Mouse (Mus musculus): Measurements from ENCODE around the gene Tbc1d30. TPM values are rescaled to one million over a fixed set of nuclear protein-coding genes. Genes with fewer than 3 reads are reported as not detected.

The Tbc1d30 gene
- polyA plus RNA-seq, 1 experiment from 2014 or later: 4.1 TPM

GRCm38 (mm10) chr10:121294471-121294870, 56.6 kb downstream of the Tbc1d30 start:
- ATAC-seq (ENCODE audit: low FRiP score, low TSS enrichment) (no peak), DNase-seq (ENCODE audit: low spot score) (no peak)
- Histone ChIP-seq H3K36me3 (ENCODE audit: control insufficient read depth, insufficient read depth, low read length) (no peaks in the 10 kb centered on the region), H3K4me2 (replicated peaks; ENCODE audit: low read depth) (no peak overlapping the region), H3K4me1 (replicated peaks; ENCODE audit: control insufficient read depth, insufficient read depth) (no peaks in the 10 kb centered on the region), H3K9ac (ENCODE audit: low read length) (no peak overlapping the region), H3K9me3 (ENCODE audit: control insufficient read depth, low read length) (no peaks in the 10 kb centered on the region), H3K4me3 (ENCODE audit: low read depth, low read length) (no peak overlapping the region), H3K27me3 (ENCODE audit: control insufficient read depth, insufficient read depth, low read length) (no peaks in the 10 kb centered on the region), H3K27ac (replicated peaks) (no peak overlapping the region)
- WGBS: 80% methylated on average over 16 of the region's 16 CpGs
- no peak for TF ChIP-seq EP300 (optimal IDR thresholded peaks at IDR 0.05)
- TF ChIP-seq CTCF (IDR thresholded peaks at IDR 0.05; ENCODE audit: low read depth): 0 out of 2 replicates have a peak, but pooled peaks have one; percentile 3

- Histone ChIP-seq H3K4me1 (replicated peaks; ENCODE audit: control insufficient read depth, insufficient read depth) (no peaks in the 10 kb centered on the region), H3K36me3 (ENCODE audit: control insufficient read depth, insufficient read depth, low read length) (no peaks in the 10 kb centered on the region), H3K4me2 (replicated peaks; ENCODE audit: low read depth) (no peak overlapping the region), H3K9me3 (ENCODE audit: control insufficient read depth, low read length) (no peaks in the 10 kb centered on the region), H3K27ac (replicated peaks) (no peak overlapping the region), H3K4me3 (ENCODE audit: low read depth, low read length) (no peak overlapping the region), H3K27me3 (ENCODE audit: control insufficient read depth, insufficient read depth, low read length) (no peaks in the 10 kb centered on the region), H3K9ac (ENCODE audit: low read length) (no peak overlapping the region)
- DNase-seq (ENCODE audit: low spot score) (no peak), ATAC-seq (ENCODE audit: low FRiP score, low TSS enrichment) (no peak)
- WGBS: 56% methylated on average over 8 of the region's 8 CpGs
- TF ChIP-seq CTCF (IDR thresholded peaks at IDR 0.05; ENCODE audit: low read depth) (no peak), EP300 (optimal IDR thresholded peaks at IDR 0.05) (no peak)
Observed at GRCm38 (mm10) chr10:121293829-121294228, 57.2 kb downstream of the Tbc1d30 start.

- no peak overlapping the region for H3K27ac ChIP-seq (replicated peaks)
- no peaks in the 10 kb centered on the region for H3K4me1 ChIP-seq (replicated peaks; ENCODE audit: control insufficient read depth, insufficient read depth)
- DNase-seq (ENCODE audit: low spot score) (no peak), ATAC-seq (ENCODE audit: low FRiP score, low TSS enrichment) (no peak)
- H3K4me2 ChIP-seq (replicated peaks; ENCODE audit: low read depth): no peak overlapping the region
- no peaks in the 10 kb centered on the region for H3K9me3 ChIP-seq (ENCODE audit: control insufficient read depth, low read length)
- TF ChIP-seq CTCF (IDR thresholded peaks at IDR 0.05; ENCODE audit: low read depth) (no peak), EP300 (optimal IDR thresholded peaks at IDR 0.05) (no peak)
- H3K27me3 ChIP-seq (ENCODE audit: control insufficient read depth, insufficient read depth, low read length): no peaks in the 10 kb centered on the region
- 84% methylated on average over 10 of the region's 10 CpGs for WGBS
- no peak overlapping the region for H3K4me3 ChIP-seq (ENCODE audit: low read depth, low read length)
- no peaks in the 10 kb centered on the region for H3K36me3 ChIP-seq (ENCODE audit: control insufficient read depth, insufficient read depth, low read length)
- no peak overlapping the region for H3K9ac ChIP-seq (ENCODE audit: low read length)
Observed at GRCm38 (mm10) chr10:121291272-121291917, 59.7 kb downstream of the Tbc1d30 start.

GRCm38 (mm10) chr10:121290682-121291078, 60.4 kb downstream of the Tbc1d30 start:
- no peak overlapping the region for H3K4me3 ChIP-seq (ENCODE audit: low read depth, low read length)
- H3K36me3 ChIP-seq (ENCODE audit: control insufficient read depth, insufficient read depth, low read length): no peaks in the 10 kb centered on the region
- TF ChIP-seq EP300 (optimal IDR thresholded peaks at IDR 0.05) (no peak), CTCF (IDR thresholded peaks at IDR 0.05; ENCODE audit: low read depth) (no peak)
- no peak overlapping the region for H3K4me2 ChIP-seq (replicated peaks; ENCODE audit: low read depth)
- no peaks in the 10 kb centered on the region for H3K27me3 ChIP-seq (ENCODE audit: control insufficient read depth, insufficient read depth, low read length)
- H3K4me1 ChIP-seq (replicated peaks; ENCODE audit: control insufficient read depth, insufficient read depth): no peaks in the 10 kb centered on the region
- ATAC-seq (ENCODE audit: low FRiP score, low TSS enrichment): no peak
- H3K9me3 ChIP-seq (ENCODE audit: control insufficient read depth, low read length): no peaks in the 10 kb centered on the region
- no peak overlapping the region for H3K27ac ChIP-seq (replicated peaks)
- DNase-seq (ENCODE audit: low spot score): no peak
- WGBS: 65% methylated on average over 20 of the region's 20 CpGs
- H3K9ac ChIP-seq (ENCODE audit: low read length): no peak overlapping the region

GRCm38 (mm10) chr10:121289970-121290681, 61.0 kb downstream of the Tbc1d30 start:
- TF ChIP-seq CTCF (IDR thresholded peaks at IDR 0.05; ENCODE audit: low read depth) (peak; percentile 67), EP300 (optimal IDR thresholded peaks at IDR 0.05) (no peak)
- no peak overlapping the region for H3K4me2 ChIP-seq (replicated peaks; ENCODE audit: low read depth)
- no peaks in the 10 kb centered on the region for H3K36me3 ChIP-seq (ENCODE audit: control insufficient read depth, insufficient read depth, low read length)
- H3K9me3 ChIP-seq (ENCODE audit: control insufficient read depth, low read length): no peaks in the 10 kb centered on the region
- DNase-seq (ENCODE audit: low spot score) (no peak), ATAC-seq (ENCODE audit: low FRiP score, low TSS enrichment) (no peak)
- H3K4me1 ChIP-seq (replicated peaks; ENCODE audit: control insufficient read depth, insufficient read depth): no peaks in the 10 kb centered on the region
- 63% methylated on average over 4 of the region's 4 CpGs for WGBS
- no peak overlapping the region for H3K27ac ChIP-seq (replicated peaks)
- no peak overlapping the region for H3K4me3 ChIP-seq (ENCODE audit: low read depth, low read length)
- no peaks in the 10 kb centered on the region for H3K27me3 ChIP-seq (ENCODE audit: control insufficient read depth, insufficient read depth, low read length)
- H3K9ac ChIP-seq (ENCODE audit: low read length): no peak overlapping the region

- H3K36me3 ChIP-seq (ENCODE audit: control insufficient read depth, insufficient read depth, low read length): no peaks in the 10 kb centered on the region
- H3K27ac ChIP-seq (replicated peaks): no peak overlapping the region
- ATAC-seq (ENCODE audit: low FRiP score, low TSS enrichment) (no peak), DNase-seq (ENCODE audit: low spot score) (no peak)
- no peaks in the 10 kb centered on the region for H3K4me1 ChIP-seq (replicated peaks; ENCODE audit: control insufficient read depth, insufficient read depth)
- no peak overlapping the region for H3K9ac ChIP-seq (ENCODE audit: low read length)
- no peak overlapping the region for H3K4me2 ChIP-seq (replicated peaks; ENCODE audit: low read depth)
- no peaks in the 10 kb centered on the region for H3K9me3 ChIP-seq (ENCODE audit: control insufficient read depth, low read length)
- TF ChIP-seq CTCF (IDR thresholded peaks at IDR 0.05; ENCODE audit: low read depth): no peak
- no peak for TF ChIP-seq EP300 (optimal IDR thresholded peaks at IDR 0.05)
- no peaks in the 10 kb centered on the region for H3K27me3 ChIP-seq (ENCODE audit: control insufficient read depth, insufficient read depth, low read length)
- 87% methylated on average over 6 of the region's 6 CpGs for WGBS
- no peak overlapping the region for H3K4me3 ChIP-seq (ENCODE audit: low read depth, low read length)
Observed at GRCm38 (mm10) chr10:121282926-121283325, 68.2 kb downstream of the Tbc1d30 start.
